Mouse (Mus musculus): ENCODE measurements around the gene Arpc3. TPM values are rescaled to one million over a fixed set of nuclear protein-coding genes. Genes with fewer than 3 reads are reported as not detected.

The Arpc3 gene
- polyA plus RNA-seq, 1 experiment: 294 TPM

- Histone ChIP-seq H3K4me3 (ENCODE audit: insufficient read depth, low read length) (no peak overlapping the region), H3K27ac (ENCODE audit: insufficient read depth, low read length) (no peak overlapping the region), H3K4me1 (ENCODE audit: control insufficient read depth, insufficient read depth, low read length) (peaks cover 12% of the 10 kb centered on the region; the same call in 1 of the 2 replicates)
- no peak for TF ChIP-seq CTCF (IDR thresholded peaks at IDR 0.05; ENCODE audit: extremely low read depth, insufficient read depth, low read length)
- no peak for TF ChIP-seq POLR2A (IDR thresholded peaks at IDR 0.05; ENCODE audit: extremely low read depth, insufficient read depth, low read length)
Observed at GRCm38 (mm10) chr5:122396791-122397190, 5.1 kb downstream of the Arpc3 start.

DNA sequence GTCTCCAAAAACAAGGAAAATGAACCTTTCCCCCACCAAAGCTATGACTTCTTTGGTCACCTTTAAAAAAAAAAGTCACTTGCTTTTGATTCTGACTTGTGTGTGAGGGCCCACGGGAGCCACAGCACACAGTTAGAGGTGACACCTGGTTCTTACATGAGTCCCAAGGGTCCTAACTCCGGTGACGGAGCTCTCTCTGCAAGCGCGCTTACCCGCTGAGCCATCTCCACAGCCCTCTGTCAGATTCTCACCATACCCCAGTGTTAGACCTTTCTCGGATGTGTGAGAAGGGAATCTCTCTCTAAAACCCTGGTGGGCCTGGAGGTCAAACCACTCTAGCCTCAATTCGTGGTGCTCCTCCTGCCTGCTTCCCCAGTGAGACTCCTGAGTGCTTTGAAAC lies 5.8 kb downstream of the Arpc3 start:
- Histone ChIP-seq H3K4me1 (ENCODE audit: control insufficient read depth, insufficient read depth, low read length) (peaks cover 13% of the 10 kb centered on the region; the same call in 1 of the 2 replicates), H3K4me3 (ENCODE audit: insufficient read depth, low read length) (no peak overlapping the region), H3K27ac (ENCODE audit: insufficient read depth, low read length) (no peak overlapping the region)
- no peak for TF ChIP-seq CTCF (IDR thresholded peaks at IDR 0.05; ENCODE audit: extremely low read depth, insufficient read depth, low read length)
- no peak for TF ChIP-seq POLR2A (IDR thresholded peaks at IDR 0.05; ENCODE audit: extremely low read depth, insufficient read depth, low read length)

DNA sequence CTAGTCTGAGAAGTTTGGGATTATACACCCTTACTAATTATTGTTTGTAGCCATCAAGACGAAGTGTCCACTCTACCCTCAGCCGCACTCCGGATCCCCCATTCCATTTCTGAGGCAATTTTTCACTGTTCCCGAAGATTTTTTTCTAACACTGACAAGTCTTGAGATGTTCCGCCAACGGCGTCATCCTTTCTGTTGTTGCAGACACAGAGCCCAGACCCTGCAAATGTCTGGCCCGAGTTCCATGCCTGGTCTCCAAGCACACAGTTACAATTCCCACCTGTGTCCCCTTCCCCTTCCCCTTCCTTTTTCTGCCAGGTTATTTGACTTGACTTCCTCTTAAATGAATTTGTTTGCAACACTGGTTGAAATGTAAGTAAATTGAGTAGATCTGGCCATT lies 8.2 kb downstream of the Arpc3 start:
- Histone ChIP-seq H3K4me3 (ENCODE audit: insufficient read depth, low read length) (no peak overlapping the region), H3K27ac (ENCODE audit: insufficient read depth, low read length) (no peak overlapping the region), H3K4me1 (ENCODE audit: control insufficient read depth, insufficient read depth, low read length) (peaks cover 13% of the 10 kb centered on the region; the same call in 1 of the 2 replicates)
- no peak for TF ChIP-seq CTCF (IDR thresholded peaks at IDR 0.05; ENCODE audit: extremely low read depth, insufficient read depth, low read length)

DNA sequence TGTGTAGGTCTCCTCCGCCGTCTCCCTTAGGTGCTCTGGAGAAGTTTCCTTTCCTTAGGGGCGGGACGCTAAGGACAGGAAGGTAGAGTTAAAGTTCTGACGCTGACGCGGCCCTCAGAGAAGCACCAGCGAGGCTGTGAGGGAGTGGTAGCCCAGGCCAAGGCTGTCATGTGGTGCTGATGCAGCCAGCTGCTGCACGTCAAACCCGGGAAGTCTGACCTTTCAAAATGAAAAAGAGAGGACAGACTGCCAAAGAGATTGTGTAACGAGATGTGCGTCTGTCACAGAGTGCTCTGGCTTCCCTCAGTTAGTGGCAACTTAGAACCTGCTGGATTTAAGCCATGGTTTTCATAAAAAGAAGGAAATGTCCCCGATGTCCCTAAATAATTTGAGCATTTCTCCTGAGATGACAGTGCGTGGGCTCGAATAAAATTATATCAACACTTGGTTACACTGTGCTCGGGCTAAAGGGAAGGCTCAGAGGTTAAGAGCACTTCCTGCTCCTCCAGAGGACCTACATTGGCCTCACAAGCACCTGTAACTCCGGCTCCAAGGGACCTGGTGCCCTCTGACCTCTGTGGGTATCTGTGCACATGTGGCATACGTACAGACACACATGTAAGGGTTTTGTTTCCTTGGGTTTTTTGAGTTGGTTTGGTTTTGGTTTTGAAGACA lies 9.1 kb downstream of the Arpc3 start:
- no peak for TF ChIP-seq POLR2A (IDR thresholded peaks at IDR 0.05; ENCODE audit: extremely low read depth, insufficient read depth, low read length)
- TF ChIP-seq CTCF (IDR thresholded peaks at IDR 0.05; ENCODE audit: extremely low read depth, insufficient read depth, low read length): no peak
- Histone ChIP-seq H3K27ac (ENCODE audit: insufficient read depth, low read length) (no peak overlapping the region), H3K4me1 (ENCODE audit: control insufficient read depth, insufficient read depth, low read length) (peaks cover 9% of the 10 kb centered on the region; the same call in 1 of the 2 replicates), H3K4me3 (ENCODE audit: insufficient read depth, low read length) (no peak overlapping the region)

DNA sequence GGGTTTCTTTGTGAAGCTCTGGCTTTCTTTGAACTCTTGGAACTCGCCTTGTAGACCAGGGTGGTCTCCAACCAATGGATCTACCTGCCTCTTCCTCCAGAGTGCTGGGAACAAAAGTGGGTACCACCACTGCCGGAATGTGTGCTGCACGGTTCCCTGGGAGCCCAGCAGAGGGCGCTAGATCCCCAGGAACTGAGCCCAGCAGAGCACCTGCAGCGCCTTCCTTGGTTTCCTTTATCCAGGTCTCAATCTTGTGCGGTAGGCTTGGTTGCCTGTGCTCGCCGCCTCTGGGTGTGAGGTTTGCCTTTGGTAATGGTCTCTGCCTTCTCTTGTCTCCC lies 9.6 kb downstream of the Arpc3 start:
- no peak overlapping the region for H3K4me3 ChIP-seq (ENCODE audit: insufficient read depth, low read length)
- H3K4me1 ChIP-seq (ENCODE audit: control insufficient read depth, insufficient read depth, low read length): peaks cover 9% of the 10 kb centered on the region; the same call in 1 of the 2 replicates
- TF ChIP-seq POLR2A (IDR thresholded peaks at IDR 0.05; ENCODE audit: extremely low read depth, insufficient read depth, low read length): no peak
- peak; percentile 87 for TF ChIP-seq CTCF (IDR thresholded peaks at IDR 0.05; ENCODE audit: extremely low read depth, insufficient read depth, low read length)
- no peak overlapping the region for H3K27ac ChIP-seq (ENCODE audit: insufficient read depth, low read length)

GRCm38 (mm10) chr5:122402160-122402559 lies 10.5 kb downstream of the Arpc3 start:
- H3K4me3 ChIP-seq (ENCODE audit: insufficient read depth, low read length): no peak overlapping the region
- H3K27ac ChIP-seq (ENCODE audit: insufficient read depth, low read length): no peak overlapping the region; the same call in 1 of the 2 replicates

GRCm38 (mm10) chr5:122402772-122403171 lies 11.1 kb downstream of the Arpc3 start:
- Histone ChIP-seq H3K4me3 (ENCODE audit: insufficient read depth, low read length) (no peak overlapping the region), H3K27ac (ENCODE audit: insufficient read depth, low read length) (no peak overlapping the region; the same call in 1 of the 2 replicates), H3K4me1 (ENCODE audit: control insufficient read depth, insufficient read depth, low read length) (peaks cover 9% of the 10 kb centered on the region; the same call in 1 of the 2 replicates)
- TF ChIP-seq POLR2A (IDR thresholded peaks at IDR 0.05; ENCODE audit: extremely low read depth, insufficient read depth, low read length) (no peak), CTCF (IDR thresholded peaks at IDR 0.05; ENCODE audit: extremely low read depth, insufficient read depth, low read length) (no peak)

More at GRCm38 (mm10) chr5:122402160-122402559, 10.5 kb downstream of the Arpc3 start:
- no peak for TF ChIP-seq CTCF (IDR thresholded peaks at IDR 0.05; ENCODE audit: extremely low read depth, insufficient read depth, low read length)
- no peak for TF ChIP-seq POLR2A (IDR thresholded peaks at IDR 0.05; ENCODE audit: extremely low read depth, insufficient read depth, low read length)
- peaks cover 9% of the 10 kb centered on the region; the same call in 1 of the 2 replicates for H3K4me1 ChIP-seq (ENCODE audit: control insufficient read depth, insufficient read depth, low read length)

DNA sequence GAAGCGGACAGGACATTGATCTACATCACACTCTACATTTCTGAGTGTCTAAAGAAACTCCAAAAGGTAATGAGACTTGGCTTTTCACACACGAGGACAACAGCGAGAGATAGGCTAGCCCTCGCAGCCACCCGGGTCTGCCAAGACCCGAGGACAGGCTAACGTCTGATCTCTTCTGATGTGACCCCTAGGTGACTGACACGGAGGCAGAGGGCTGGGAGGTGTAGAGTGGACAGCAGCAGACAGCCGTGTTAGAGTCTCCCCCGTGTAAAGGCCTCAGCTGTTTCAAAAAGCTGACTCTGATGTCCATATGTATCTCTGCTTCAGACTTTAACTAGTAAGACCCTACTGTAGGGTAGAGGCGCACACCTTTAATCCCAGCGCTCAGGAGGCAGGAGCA lies 11.7 kb downstream of the Arpc3 start:
- peaks cover 8% of the 10 kb centered on the region; the same call in 1 of the 2 replicates for H3K4me1 ChIP-seq (ENCODE audit: control insufficient read depth, insufficient read depth, low read length)
- no peak overlapping the region for H3K27ac ChIP-seq (ENCODE audit: insufficient read depth, low read length)
- TF ChIP-seq CTCF (IDR thresholded peaks at IDR 0.05; ENCODE audit: extremely low read depth, insufficient read depth, low read length): no peak
- TF ChIP-seq POLR2A (IDR thresholded peaks at IDR 0.05; ENCODE audit: extremely low read depth, insufficient read depth, low read length): no peak
- H3K4me3 ChIP-seq (ENCODE audit: insufficient read depth, low read length): no peak overlapping the region

GRCm38 (mm10) chr5:122405537-122405936 lies 13.9 kb downstream of the Arpc3 start:
- H3K4me3 ChIP-seq (ENCODE audit: insufficient read depth, low read length): no peak overlapping the region
- no peak for TF ChIP-seq POLR2A (IDR thresholded peaks at IDR 0.05; ENCODE audit: extremely low read depth, insufficient read depth, low read length)
- no peak for TF ChIP-seq CTCF (IDR thresholded peaks at IDR 0.05; ENCODE audit: extremely low read depth, insufficient read depth, low read length)
- H3K27ac ChIP-seq (ENCODE audit: insufficient read depth, low read length): no peak overlapping the region
- peaks cover 5% of the 10 kb centered on the region; the same call in 1 of the 2 replicates for H3K4me1 ChIP-seq (ENCODE audit: control insufficient read depth, insufficient read depth, low read length)

Measured in cortical plate, adult 2 months (tissue).